Mouse (Mus musculus) hindbrain, embryonic 15.5 days (tissue): ENCODE measurements at regions not wholly inside any gene's neighbourhood (a gene's known extent, or its start where the extent isn't known, plus 50 kb on each side); places are given as distances from the start of the nearest gene placed in this dataset.

Experiments used
- ATAC-seq: fragments of 200-750 bp; cut with Nextera tagmentation; 2 replicates; pipeline ENCODE4 v1.8.0; 2017; ENCODE audit warnings: low read depth, moderate number of reproducible peaks, moderate TSS enrichment; ENCODE audit not compliant: low FRiP score
- H3K27ac ChIP-seq: fragments of 300-500 bp; sonication (generic); replicated peaks from 2 replicates; pipeline ENCODE4 v1.5.1; 2015; ENCODE audit warnings: mild to moderate bottlenecking, inconsistent platforms
- H3K27me3 ChIP-seq: fragments of 300-500 bp; sonication (generic); 2 replicates; pipeline ENCODE4 v1.6.1; 2015; ENCODE audit warnings: control low read depth, inconsistent platforms
- H3K36me3 ChIP-seq: fragments of 300-500 bp; sonication (generic); 2 replicates; pipeline ENCODE4 v1.6.1; 2015; ENCODE audit warnings: control low read depth, inconsistent platforms
- H3K4me1 ChIP-seq: fragments of 300-500 bp; sonication (generic); replicated peaks from 2 replicates; pipeline ENCODE4 v1.6.1; 2015; ENCODE audit warnings: control low read depth, inconsistent platforms
- H3K4me2 ChIP-seq: fragments of 300-500 bp; sonication (generic); 2 replicates; pipeline ENCODE4 v1.6.1; 2015; ENCODE audit warnings: moderate library complexity, mild to moderate bottlenecking, inconsistent platforms
- H3K4me3 ChIP-seq: fragments of 300-500 bp; sonication (generic); 2 replicates; pipeline ENCODE4 v1.5.1; 2015; ENCODE audit warnings: mild to moderate bottlenecking, inconsistent platforms
- H3K9ac ChIP-seq: fragments of 300-500 bp; sonication (generic); 2 replicates; pipeline ENCODE4 v1.6.1; 2015; ENCODE audit warnings: inconsistent platforms
- H3K9me3 ChIP-seq: fragments of 300-500 bp; sonication (generic); 2 replicates; pipeline ENCODE4 v1.6.1; 2016; ENCODE audit warnings: control low read depth, inconsistent platforms
- WGBS: fragments of 180-500 bp; shearing (Covaris S2); methylation state at CpG from one replicate; pipeline ENCODE4 v1.1.7; 2015; 5-methylcytosine and 5-hydroxymethylcytosine counted together

DNA sequence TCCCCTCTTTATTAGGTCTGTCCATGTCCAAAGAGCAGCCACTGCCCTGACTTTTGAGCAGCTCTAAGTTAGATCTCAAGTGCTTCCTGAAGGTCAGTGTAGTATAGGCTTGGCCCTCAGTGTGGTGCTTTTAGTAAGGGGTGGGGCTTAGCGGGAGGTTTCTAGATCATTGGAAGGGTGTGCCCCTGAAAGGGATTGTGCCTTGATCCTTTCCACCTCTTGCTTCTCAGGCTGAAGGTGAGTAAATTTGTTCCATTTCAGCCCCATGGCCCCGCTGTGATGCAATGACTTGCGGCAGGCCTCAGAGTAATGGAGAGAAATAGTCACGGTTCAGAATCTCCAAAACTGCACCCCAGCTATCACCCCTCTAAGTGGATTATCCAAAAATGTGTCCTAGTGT, 84.5 kb upstream of the Klf14 start:
- Histone ChIP-seq H3K27me3 (no peaks in the 10 kb centered on the region), H3K36me3 (no peaks in the 10 kb centered on the region), H3K4me2 (no peak overlapping the region), H3K27ac (no peak overlapping the region), H3K9ac (no peak overlapping the region), H3K4me3 (no peak overlapping the region), H3K4me1 (no peaks in the 10 kb centered on the region), H3K9me3 (no peaks in the 10 kb centered on the region)
- ATAC-seq: no peak
- 96% methylated on average over 4 of the region's 4 CpGs for WGBS

DNA sequence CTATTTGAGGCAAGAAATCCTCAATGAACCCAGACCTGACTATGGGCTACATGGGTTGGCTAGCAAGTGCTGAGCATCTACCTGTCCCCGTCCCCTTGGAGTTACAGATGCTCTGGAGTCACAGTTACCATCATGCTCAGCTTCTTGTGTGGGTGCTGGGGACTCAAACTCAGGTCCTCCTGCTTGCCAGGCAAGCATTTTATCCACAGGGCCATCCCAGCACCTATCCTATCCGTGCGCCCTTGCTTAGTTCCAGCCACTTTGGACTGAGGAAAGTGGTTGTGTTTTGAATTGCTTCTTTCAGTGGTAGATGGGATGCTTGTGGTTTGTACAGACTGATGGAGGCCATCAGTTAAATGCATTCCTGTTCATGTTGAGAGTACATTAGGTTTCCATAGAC, 85.0 kb upstream of the Klf14 start:
- Histone ChIP-seq H3K9me3 (no peaks in the 10 kb centered on the region), H3K4me2 (no peak overlapping the region), H3K9ac (no peak overlapping the region), H3K4me3 (no peak overlapping the region), H3K27ac (no peak overlapping the region), H3K4me1 (no peaks in the 10 kb centered on the region), H3K36me3 (no peaks in the 10 kb centered on the region), H3K27me3 (no peaks in the 10 kb centered on the region)
- WGBS: 89% methylated on average over 3 of the region's 3 CpGs
- ATAC-seq: no peak

DNA sequence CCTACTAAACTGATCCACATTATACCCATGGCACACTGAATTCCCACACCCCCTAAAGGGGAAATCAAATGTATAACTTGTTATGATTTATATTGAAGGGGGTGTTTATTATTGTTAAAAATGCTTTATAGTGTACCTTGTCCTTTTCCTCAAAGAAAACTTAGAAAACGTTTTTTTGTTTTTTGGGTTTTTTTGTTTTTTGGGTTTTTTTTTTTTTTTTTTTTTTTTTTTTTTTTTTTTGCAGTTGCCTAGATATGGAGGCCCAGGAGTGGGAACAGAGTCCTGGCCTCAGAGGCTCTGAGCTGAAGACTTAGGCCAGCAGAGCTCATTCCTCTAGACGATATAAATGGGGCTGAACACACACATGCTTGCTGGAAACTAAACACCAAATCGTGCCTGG, 87.3 kb upstream of the Klf14 start:
- Histone ChIP-seq H3K9me3 (no peaks in the 10 kb centered on the region), H3K9ac (no peak overlapping the region), H3K4me2 (no peak overlapping the region), H3K27me3 (no peaks in the 10 kb centered on the region), H3K4me3 (no peak overlapping the region), H3K27ac (no peak overlapping the region), H3K36me3 (no peaks in the 10 kb centered on the region), H3K4me1 (no peaks in the 10 kb centered on the region)
- ATAC-seq: no peak
- WGBS: 51% methylated on average over 3 of the region's 3 CpGs

DNA sequence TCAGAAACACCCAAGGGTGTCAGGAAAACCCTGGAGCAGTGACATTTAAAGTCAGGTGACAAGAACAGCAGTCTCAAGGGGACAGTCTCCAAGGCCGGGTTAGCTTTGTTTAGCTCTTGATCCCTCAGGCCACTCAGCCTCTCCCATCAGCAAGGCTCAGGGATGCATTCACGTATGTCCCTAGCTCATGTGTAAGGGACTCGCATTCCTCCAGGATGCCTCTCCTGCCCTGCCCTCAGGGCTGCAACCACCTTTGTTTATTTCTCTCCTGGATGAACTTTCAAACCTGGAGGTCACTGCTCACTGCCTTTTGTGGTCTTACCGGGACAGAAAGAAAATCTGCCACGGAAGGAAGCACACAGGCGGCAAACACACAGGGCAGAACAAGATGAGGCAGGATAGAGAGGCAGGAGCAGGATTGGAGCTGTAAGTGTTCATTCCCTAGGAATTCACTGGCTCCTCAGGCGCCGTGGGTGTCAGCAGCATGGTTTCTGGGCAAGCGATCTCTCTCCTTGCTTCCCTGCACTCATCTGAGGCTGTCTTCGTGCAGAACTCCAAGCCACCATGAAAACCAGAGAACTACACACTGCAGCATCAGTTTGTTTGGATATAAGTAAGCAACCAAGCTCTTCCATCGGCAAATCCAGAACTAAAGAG, 90.2 kb upstream of the Klf14 start:
- Histone ChIP-seq H3K27me3 (no peaks in the 10 kb centered on the region), H3K4me2 (no peak overlapping the region), H3K9me3 (no peaks in the 10 kb centered on the region), H3K4me1 (no peaks in the 10 kb centered on the region), H3K4me3 (no peak overlapping the region), H3K9ac (no peak overlapping the region), H3K36me3 (no peaks in the 10 kb centered on the region), H3K27ac (no peak overlapping the region)
- WGBS: 75% methylated on average over 11 of the region's 11 CpGs
- no peak for ATAC-seq

DNA sequence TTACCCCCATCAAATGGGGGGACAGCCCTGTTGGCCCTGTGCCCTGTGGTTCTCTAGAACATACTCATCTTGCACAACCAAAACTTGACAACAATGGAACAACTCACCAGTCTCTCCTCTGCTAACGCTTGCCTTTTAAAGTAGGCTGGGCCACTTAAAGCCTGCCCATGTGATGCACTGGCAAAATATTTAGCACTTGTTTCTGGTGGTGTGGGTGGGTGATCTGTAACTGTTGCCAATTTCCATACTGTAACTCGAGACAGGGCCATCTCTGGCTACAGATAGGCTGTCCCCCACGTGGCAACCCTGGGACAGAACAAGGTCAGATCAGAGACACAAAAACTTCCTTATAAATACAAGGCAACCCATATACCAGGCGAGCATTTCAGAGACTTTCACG, 92.0 kb upstream of the Klf14 start:
- Histone ChIP-seq H3K27me3 (no peaks in the 10 kb centered on the region), H3K4me1 (no peaks in the 10 kb centered on the region), H3K4me2 (no peak overlapping the region), H3K36me3 (no peaks in the 10 kb centered on the region), H3K27ac (no peak overlapping the region), H3K4me3 (no peak overlapping the region), H3K9me3 (no peaks in the 10 kb centered on the region), H3K9ac (no peak overlapping the region)
- 76% methylated on average over 5 of the region's 5 CpGs for WGBS
- ATAC-seq: no peak

DNA sequence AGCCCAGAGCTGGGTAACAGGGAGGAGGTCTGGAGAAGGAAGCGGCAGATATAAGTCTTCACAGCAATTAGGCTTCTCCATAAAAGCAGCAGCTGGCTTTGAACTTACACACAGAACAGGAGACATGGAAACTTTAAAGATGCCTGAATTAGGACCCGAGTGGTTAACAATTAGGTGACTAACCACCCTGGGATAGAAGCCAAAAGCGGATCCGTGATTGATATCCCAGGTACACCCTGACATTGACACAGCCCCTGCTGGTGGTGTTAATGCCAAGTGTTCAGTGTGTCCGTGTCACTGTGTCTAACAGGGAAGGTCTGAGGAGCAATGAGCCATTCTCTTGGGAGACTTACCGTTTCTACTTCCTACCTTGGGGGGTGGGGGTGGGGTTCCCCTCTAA, 92.9 kb upstream of the Klf14 start:
- 80% methylated on average over 6 of the region's 6 CpGs for WGBS
- Histone ChIP-seq H3K9me3 (no peaks in the 10 kb centered on the region), H3K9ac (no peak overlapping the region), H3K36me3 (no peaks in the 10 kb centered on the region), H3K4me3 (no peak overlapping the region), H3K27ac (no peak overlapping the region), H3K27me3 (no peaks in the 10 kb centered on the region), H3K4me2 (no peak overlapping the region), H3K4me1 (no peaks in the 10 kb centered on the region)
- no peak for ATAC-seq

DNA sequence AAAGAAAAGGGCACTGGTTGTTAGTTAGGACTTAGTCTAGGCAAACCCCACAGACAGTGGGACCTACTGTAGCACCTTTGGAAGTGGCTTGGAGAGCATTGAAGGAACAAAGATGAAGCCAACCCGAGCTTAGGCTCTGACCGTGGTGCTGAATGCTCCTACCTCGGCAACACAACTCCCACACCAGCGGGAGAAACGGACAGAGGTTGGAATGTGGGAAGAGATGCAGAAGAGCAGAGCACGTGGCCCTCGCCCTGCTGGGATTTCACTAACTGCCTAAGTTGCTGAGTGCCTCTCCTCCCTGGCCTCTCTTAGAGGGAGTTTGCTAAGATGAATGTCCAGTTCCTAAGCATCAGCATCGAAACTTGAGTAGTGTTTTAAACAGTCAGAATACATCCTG, 94.1 kb upstream of the Klf14 start:
- Histone ChIP-seq H3K4me2 (no peak overlapping the region), H3K9me3 (no peaks in the 10 kb centered on the region), H3K4me3 (no peak overlapping the region), H3K27me3 (no peaks in the 10 kb centered on the region), H3K36me3 (no peaks in the 10 kb centered on the region), H3K4me1 (no peaks in the 10 kb centered on the region; the same call in 1 of the 2 replicates), H3K9ac (no peak overlapping the region), H3K27ac (no peak overlapping the region)
- no peak for ATAC-seq
- 20% methylated on average over 8 of the region's 8 CpGs for WGBS

DNA sequence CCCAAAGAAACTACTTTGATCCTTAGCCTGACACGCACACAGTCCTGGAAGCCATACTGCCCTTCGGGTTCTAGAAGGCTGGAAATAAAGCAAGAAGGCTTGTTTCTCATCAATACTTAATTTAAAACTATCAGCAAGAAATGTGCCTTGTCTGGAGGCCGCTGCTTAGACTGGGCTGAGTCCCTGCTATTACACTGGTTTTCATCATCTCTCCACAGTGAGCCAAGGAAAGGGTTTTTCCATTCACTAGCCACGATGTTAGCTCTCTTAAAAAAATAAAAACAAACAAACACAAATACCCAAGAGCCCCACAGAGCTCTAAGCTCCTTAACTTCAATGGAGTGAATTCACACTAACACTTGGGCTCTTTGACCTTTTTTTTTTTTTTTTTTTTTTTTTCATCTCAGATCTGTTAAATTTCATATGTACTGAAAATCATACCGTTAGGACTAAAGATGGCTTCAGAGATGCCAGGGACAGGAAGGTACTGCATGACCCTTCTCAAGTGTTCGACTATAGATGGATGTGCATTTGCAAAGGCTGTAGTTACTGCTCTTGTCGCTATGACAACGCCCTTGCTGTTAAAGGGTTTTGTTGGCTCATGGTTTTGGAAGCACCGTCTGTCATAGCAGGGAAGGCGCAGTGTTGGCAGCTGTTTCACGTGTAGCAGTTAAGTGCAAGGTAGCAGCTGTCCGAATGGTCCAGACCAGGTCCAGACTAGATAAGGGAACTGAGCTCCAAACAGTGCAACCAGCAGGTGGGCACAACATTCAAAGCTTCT, 98.1 kb upstream of the Klf14 start:
- no peak overlapping the region for H3K9ac ChIP-seq
- H3K27me3 ChIP-seq: no peaks in the 10 kb centered on the region
- no peak overlapping the region for H3K4me3 ChIP-seq
- WGBS: 60% methylated on average over 12 of the region's 12 CpGs
- peak; percentile 58; the same call in 1 of the 2 replicates for ATAC-seq
- no peak overlapping the region for H3K4me2 ChIP-seq
- H3K9me3 ChIP-seq: no peaks in the 10 kb centered on the region
- no peaks in the 10 kb centered on the region for H3K36me3 ChIP-seq
- H3K27ac ChIP-seq: no peak overlapping the region
- H3K4me1 ChIP-seq: no peaks in the 10 kb centered on the region; the same call in 1 of the 2 replicates

DNA sequence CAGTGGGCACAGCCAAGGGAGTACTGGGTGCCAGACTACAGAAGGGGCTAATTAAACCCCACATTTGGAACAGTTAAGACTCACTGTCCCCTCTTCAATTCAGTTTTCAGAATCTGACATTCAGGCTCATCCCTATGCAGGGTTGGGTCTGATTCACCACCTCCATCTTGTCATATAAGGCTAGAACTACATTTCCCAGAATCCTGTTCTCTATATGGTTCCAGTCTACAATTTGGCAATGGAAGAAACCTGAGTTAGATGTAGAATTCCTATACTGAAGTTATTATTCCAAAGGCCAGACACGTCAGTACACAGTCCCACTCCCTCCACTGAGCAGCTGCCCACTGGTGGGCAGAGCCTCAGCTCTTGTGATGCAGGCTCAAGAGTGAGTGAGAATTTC, 99.4 kb upstream of the Klf14 start:
- Histone ChIP-seq H3K9me3 (no peaks in the 10 kb centered on the region), H3K4me3 (no peak overlapping the region), H3K4me1 (no peaks in the 10 kb centered on the region; the same call in 1 of the 2 replicates), H3K36me3 (no peaks in the 10 kb centered on the region), H3K27me3 (no peaks in the 10 kb centered on the region), H3K27ac (no peak overlapping the region), H3K4me2 (no peak overlapping the region), H3K9ac (no peak overlapping the region)
- no peak for ATAC-seq
- 85% methylated on average over 1 of the region's 1 CpGs for WGBS

DNA sequence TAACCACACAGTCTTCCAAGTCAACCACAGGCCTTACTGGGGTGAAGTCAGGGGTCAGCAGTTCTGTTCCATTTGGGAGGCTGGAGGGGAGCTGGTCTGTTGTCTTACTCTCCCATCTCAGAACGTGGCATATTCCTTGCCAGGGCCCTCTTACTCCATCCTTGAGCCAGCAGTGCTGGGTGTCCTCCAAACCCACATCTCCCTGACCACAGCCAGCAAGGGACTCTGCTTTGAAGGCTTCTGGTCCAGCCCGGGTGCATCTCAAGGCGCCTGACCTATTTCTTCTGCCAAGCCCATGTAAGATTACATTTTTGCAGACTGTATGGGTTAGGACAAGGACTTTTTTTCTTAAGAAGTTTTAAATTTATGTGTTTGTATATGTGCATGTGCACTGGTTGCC, 100.1 kb upstream of the Klf14 start:
- 83% methylated on average over 3 of the region's 3 CpGs for WGBS
- no peaks in the 10 kb centered on the region for H3K36me3 ChIP-seq
- H3K4me2 ChIP-seq: no peak overlapping the region
- ATAC-seq: no peak
- no peak overlapping the region for H3K4me3 ChIP-seq
- no peak overlapping the region for H3K9ac ChIP-seq
- no peaks in the 10 kb centered on the region; the same call in 1 of the 2 replicates for H3K4me1 ChIP-seq
- no peak overlapping the region for H3K27ac ChIP-seq
- H3K27me3 ChIP-seq: no peaks in the 10 kb centered on the region
- no peaks in the 10 kb centered on the region for H3K9me3 ChIP-seq

DNA sequence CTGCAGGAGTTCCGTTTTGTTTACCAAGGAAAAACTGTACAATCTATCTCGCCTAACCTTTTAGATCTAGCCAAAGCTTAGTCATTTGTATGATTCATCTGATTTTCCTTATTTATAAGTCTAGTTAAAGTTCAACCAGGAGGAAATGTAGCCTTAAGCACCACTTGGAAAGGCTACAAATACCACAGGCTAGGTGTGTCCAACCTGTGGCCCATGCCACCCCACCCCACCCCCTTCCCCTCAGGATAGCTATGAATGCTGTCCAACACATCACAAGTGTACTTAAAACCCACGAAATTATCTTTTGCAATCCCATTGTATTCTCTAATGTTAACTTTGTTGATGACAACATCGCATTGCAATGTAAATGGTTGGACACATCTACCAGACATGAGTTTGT, 102.9 kb upstream of the Klf14 start:
- whole genome bisulfite sequencing: 95% methylated on average over 4 of the region's 4 CpGs
- Histone ChIP-seq H3K4me1 (no peaks in the 10 kb centered on the region; the same call in 1 of the 2 replicates), H3K9ac (no peak overlapping the region), H3K36me3 (no peaks in the 10 kb centered on the region), H3K27ac (no peak overlapping the region), H3K27me3 (no peaks in the 10 kb centered on the region), H3K9me3 (no peaks in the 10 kb centered on the region), H3K4me3 (no peak overlapping the region), H3K4me2 (no peak overlapping the region)
- ATAC-seq: no peak

DNA sequence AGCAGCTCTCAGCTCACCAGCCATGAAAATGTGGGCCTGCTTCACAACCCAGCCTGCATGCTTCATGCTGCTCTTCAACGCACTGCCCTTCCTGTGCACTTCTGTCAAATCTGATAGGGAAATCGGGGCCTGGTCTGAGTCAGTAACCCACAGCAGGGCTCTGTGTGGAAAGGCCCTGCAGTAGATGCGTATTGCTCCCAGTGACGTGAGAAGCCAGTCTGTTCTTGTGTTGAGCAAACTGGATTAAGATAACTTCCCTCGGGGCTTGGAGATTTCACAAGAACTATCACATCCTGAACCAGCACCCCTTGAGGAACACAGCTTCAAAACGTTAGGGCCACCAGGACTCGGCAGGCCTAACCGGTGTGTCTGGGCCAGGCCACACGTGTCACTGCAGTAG, 106.5 kb upstream of the Klf14 start:
- ATAC-seq: no peak
- WGBS: 88% methylated on average over 9 of the region's 9 CpGs
- no peaks in the 10 kb centered on the region for H3K27me3 ChIP-seq
- H3K9ac ChIP-seq: no peak overlapping the region
- H3K4me1 ChIP-seq: no peaks in the 10 kb centered on the region
- no peak overlapping the region for H3K4me3 ChIP-seq
- no peak overlapping the region for H3K27ac ChIP-seq
- H3K36me3 ChIP-seq: no peaks in the 10 kb centered on the region
- no peak overlapping the region for H3K4me2 ChIP-seq
- no peaks in the 10 kb centered on the region for H3K9me3 ChIP-seq
